Mouse (Mus musculus): Measurements from ENCODE around the gene Hoxa10. TPM values are rescaled to one million over a fixed set of nuclear protein-coding genes. Genes with fewer than 3 reads are reported as not detected.

Hoxa10 gene
- total RNA-seq, 2 experiments from 2014 or later = not detected

- intact Hi-C loops (cut with DNase I) = loop anchor here (10.0 kb wide), 1 partner anchor 49 kb away; the partner anchor contains the start of gene Evx1
- no peak for DNase-seq (ENCODE audit: extremely low spot score in 1 of 2, low spot score in 2 of 2)
Observed at GRCm38 (mm10) chr6:52265913-52266665, 25.4 kb upstream of the Hoxa10 start.

GRCm38 (mm10) chr6:52265306-52265912 is 24.8 kb upstream of the Hoxa10 start:
- intact Hi-C loops (cut with DNase I) = loop anchor here (10.0 kb wide), 1 partner anchor 49 kb away; the partner anchor contains the start of gene Evx1
- DNase-seq (ENCODE audit: extremely low spot score in 1 of 2, low spot score in 2 of 2) = no peak

- intact Hi-C loops (cut with DNase I) = loop anchor here (10.0 kb wide), 1 partner anchor 51 kb away; the partner anchor contains the start of gene Evx1
- DNase-seq (ENCODE audit: extremely low spot score in 1 of 2, low spot score in 2 of 2) = no peak
Observed at GRCm38 (mm10) chr6:52264106-52264790, 23.6 kb upstream of the Hoxa10 start.

- no peak for DNase-seq (ENCODE audit: extremely low spot score in 1 of 2, low spot score in 2 of 2)
- intact Hi-C loops (cut with DNase I) = loop anchor here (10.0 kb wide), 1 partner anchor 52 kb away; the partner anchor contains the start of gene Evx1
Observed at GRCm38 (mm10) chr6:52263321-52263585, 22.6 kb upstream of the Hoxa10 start.

GRCm38 (mm10) chr6:52262463-52263320 is 22.0 kb upstream of the Hoxa10 start:
- intact Hi-C loops (cut with DNase I) = loop anchor here (10.0 kb wide), 1 partner anchor 52 kb away; the partner anchor contains the start of gene Evx1
- DNase-seq (ENCODE audit: extremely low spot score in 1 of 2, low spot score in 2 of 2) = no peak

- no peak for DNase-seq (ENCODE audit: extremely low spot score in 1 of 2, low spot score in 2 of 2)
- intact Hi-C loops (cut with DNase I) = loop anchor here (10.0 kb wide), 1 partner anchor 53 kb away; the partner anchor contains the start of gene Evx1
Observed at GRCm38 (mm10) chr6:52261751-52262462, 21.3 kb upstream of the Hoxa10 start.

GRCm38 (mm10) chr6:52260654-52261575 is 20.3 kb upstream of the Hoxa10 start, which contains the start of gene Hoxa13:
Gene Hoxa13 (minus strand): TSS chr6:52260880.
- no peak for DNase-seq (ENCODE audit: extremely low spot score in 1 of 2, low spot score in 2 of 2)
- intact Hi-C loops (cut with DNase I) = loop anchor here (10.0 kb wide), 1 partner anchor 54 kb away; the partner anchor contains the start of gene Evx1

- DNase-seq (ENCODE audit: extremely low spot score in 1 of 2, low spot score in 2 of 2) = no peak
- intact Hi-C loops (cut with DNase I) = loop anchor here (5.0 to 10.0 kb wide), 3 partner anchors 55 to 885 kb away; partner anchors contain the start of gene Evx1
Observed at GRCm38 (mm10) chr6:52259811-52260261, 19.2 kb upstream of the Hoxa10 start.

GRCm38 (mm10) chr6:52259081-52259790 is 18.6 kb upstream of the Hoxa10 start:
- intact Hi-C loops (cut with DNase I) = loop anchor here (5.0 to 10.0 kb wide), 2 partner anchors 578 to 886 kb away; no protein-coding TSS in a partner anchor
- DNase-seq (ENCODE audit: extremely low spot score in 1 of 2, low spot score in 2 of 2) = no peak

- DNase-seq (ENCODE audit: extremely low spot score in 1 of 2, low spot score in 2 of 2) = peak; percentile 23 to 73
- intact Hi-C loops (cut with DNase I) = loop anchor here (5.0 to 10.0 kb wide), 2 partner anchors 580 to 888 kb away; no protein-coding TSS in a partner anchor
Observed at GRCm38 (mm10) chr6:52256956-52257355, 16.3 kb upstream of the Hoxa10 start.

GRCm38 (mm10) chr6:52253511-52254500 is 13.2 kb upstream of the Hoxa10 start:
- intact Hi-C loops (cut with DNase I) = loop anchor here (10.0 kb wide), 1 partner anchor 891 kb away; no protein-coding TSS in a partner anchor
- no peak for DNase-seq (ENCODE audit: extremely low spot score in 1 of 2, low spot score in 2 of 2)

- intact Hi-C loops (cut with DNase I) = loop anchor here (10.0 kb wide), 1 partner anchor 892 kb away; no protein-coding TSS in a partner anchor
- DNase-seq (ENCODE audit: extremely low spot score in 1 of 2, low spot score in 2 of 2) = no peak
Observed at GRCm38 (mm10) chr6:52252775-52253376, 12.2 kb upstream of the Hoxa10 start.

GRCm38 (mm10) chr6:52252016-52252774 is 11.5 kb upstream of the Hoxa10 start:
- intact Hi-C loops (cut with DNase I) = loop anchor here (10.0 kb wide), 1 partner anchor 893 kb away; no protein-coding TSS in a partner anchor
- no peak for DNase-seq (ENCODE audit: extremely low spot score in 1 of 2, low spot score in 2 of 2)
